Comparison of ENCODE assay signal across 24 mouse cellular contexts in genomic region chr3:58320812-58321211, GRCm38 (mm10).
DNase-seq lines count a peak whose midpoint lies in the region; ATAC-seq and TF ChIP-seq lines count a peak whose summit lies in the region.
"Had no signal": no experiment of that assay in that cellular context is flagged by ENCODE, and none has a peak within 500 bp of the region (broad histone marks: within the 10 kb centered on the region; RNA-seq: fewer than 3 reads in every experiment).

No protein-coding gene starts in this region.

- no peaks in the 10 kb centered on the region for H3K79me3 ChIP-seq in C2C12 (ENCODE audit: low read depth)

- TF ChIP-seq CTCF in C2C12 (IDR thresholded peaks at IDR 0.05; ENCODE audit: control insufficient read depth, insufficient read depth, insufficient read length): no peak
- no peak for TF ChIP-seq CTCF in stomach, postnatal 0 days (IDR thresholded peaks at IDR 0.05; ENCODE audit: low read depth)

- no peaks in the 10 kb centered on the region for H3K4me1 ChIP-seq in stomach, postnatal 0 days (replicated peaks; ENCODE audit: control insufficient read depth, insufficient read depth)
- H3K4me1 ChIP-seq: forebrain, embryonic 10.5 days; forebrain, embryonic 13.5 days; heart, embryonic 12.5 days; heart, embryonic 15.5 days; hindbrain, embryonic 12.5 days; hindbrain, embryonic 15.5 days had no signal

- H3K9me3 ChIP-seq in stomach, postnatal 0 days (ENCODE audit: control insufficient read depth, low read length): no peaks in the 10 kb centered on the region
- H3K9me3 ChIP-seq: forebrain, embryonic 10.5 days; forebrain, embryonic 13.5 days; heart, embryonic 12.5 days; heart, embryonic 15.5 days; hindbrain, embryonic 12.5 days; hindbrain, embryonic 15.5 days had no signal

- H3K27ac ChIP-seq in stomach, postnatal 0 days (replicated peaks): no peak overlapping the region
- H3K27ac ChIP-seq: forebrain, embryonic 10.5 days; forebrain, embryonic 13.5 days; heart, embryonic 15.5 days; hindbrain, embryonic 12.5 days; hindbrain, embryonic 15.5 days had no signal

- H3K9ac ChIP-seq in stomach, postnatal 0 days (ENCODE audit: low read length): no peak overlapping the region
- H3K9ac ChIP-seq: forebrain, embryonic 13.5 days; heart, embryonic 12.5 days; heart, embryonic 15.5 days; hindbrain, embryonic 12.5 days; hindbrain, embryonic 15.5 days had no signal

- DNase-seq in testis, postnatal 10 days (ENCODE audit: low spot score): peak; percentile 12
- no peak for DNase-seq in testis, postnatal 14 days (ENCODE audit: low spot score)
- no peak for DNase-seq in stomach, postnatal 0 days (ENCODE audit: low spot score)
- no peak for DNase-seq in kidney, postnatal 36 days
- DNase-seq in cerebellum, adult 8-10 months: no peak
- DNase-seq: adrenal gland, adult 8-10 months; adrenal gland, postnatal 25 days; B cell, adult 2 months; cerebellum, adult 11-12 months; cerebellum, adult 9-10 months; cerebellum, postnatal 14 days; gastrocnemius, postnatal 10 days; gastrocnemius, postnatal 36 days; heart, postnatal 14 days had no signal

- H3K4me2 ChIP-seq in stomach, postnatal 0 days (replicated peaks; ENCODE audit: low read depth): no peak overlapping the region
- H3K4me2 ChIP-seq: forebrain, embryonic 13.5 days; heart, embryonic 12.5 days; heart, embryonic 15.5 days; hindbrain, embryonic 12.5 days; hindbrain, embryonic 15.5 days had no signal

- no peaks in the 10 kb centered on the region for H3K79me2 ChIP-seq in C2C12 (ENCODE audit: control insufficient read depth, insufficient read depth)

- ATAC-seq in stomach, postnatal 0 days (ENCODE audit: low FRiP score, low TSS enrichment): 0 out of 2 replicates have a peak, but pooled peaks have one; percentile 65
- ATAC-seq: activated CD4-positive, CD25-positive, alpha-beta regulatory T cell, adult 4 months; CD4-positive, CD25-positive, alpha-beta regulatory T cell, adult 4 months; forebrain, embryonic 13.5 days; forebrain, embryonic 16.5 days had no signal

- 46% methylated on average over 4 of the region's 4 CpGs for WGBS in stomach, postnatal 0 days

- no peaks in the 10 kb centered on the region for H3K36me3 ChIP-seq in C2C12 (ENCODE audit: control insufficient read depth, insufficient read depth)
- H3K36me3 ChIP-seq in stomach, postnatal 0 days (ENCODE audit: control insufficient read depth, insufficient read depth, low read length): no peaks in the 10 kb centered on the region
- H3K36me3 ChIP-seq: forebrain, embryonic 10.5 days; heart, embryonic 12.5 days; heart, embryonic 15.5 days; hindbrain, embryonic 12.5 days; hindbrain, embryonic 15.5 days had no signal

- no peaks in the 10 kb centered on the region for H3K27me3 ChIP-seq in C2C12 (ENCODE audit: control insufficient read depth, insufficient read depth, insufficient read length)
- no peaks in the 10 kb centered on the region for H3K27me3 ChIP-seq in stomach, postnatal 0 days (ENCODE audit: control insufficient read depth, insufficient read depth, low read length)
- H3K27me3 ChIP-seq: forebrain, embryonic 13.5 days; heart, embryonic 12.5 days; heart, embryonic 15.5 days; hindbrain, embryonic 12.5 days; hindbrain, embryonic 15.5 days had no signal

- no peak overlapping the region for H3K4me3 ChIP-seq in C2C12 (ENCODE audit: insufficient read depth, poor library complexity, severe bottlenecking)
- no peak overlapping the region for H3K4me3 ChIP-seq in stomach, postnatal 0 days (ENCODE audit: low read depth, low read length)
- H3K4me3 ChIP-seq: forebrain, embryonic 10.5 days; forebrain, embryonic 13.5 days; heart, embryonic 12.5 days; heart, embryonic 15.5 days; hindbrain, embryonic 12.5 days; hindbrain, embryonic 15.5 days had no signal

- H3ac ChIP-seq in C2C12 (ENCODE audit: control insufficient read depth, insufficient read length, low read depth): no peak overlapping the region

- no peak for TF ChIP-seq EP300 in stomach, postnatal 0 days (optimal IDR thresholded peaks at IDR 0.05)

TF ChIP-seq in C2C12, 6 proteins besides CTCF, POLR2A, EP300 and RAD21:
- TF ChIP-seq USF1 (IDR thresholded peaks at IDR 0.05; ENCODE audit: low read depth) (no peak), MYOD1 (IDR thresholded peaks at IDR 0.05; ENCODE audit: control insufficient read depth, insufficient read length, low read depth) (peak; percentile 93), MAX (IDR thresholded peaks at IDR 0.05) (no peak), CEBPB (IDR thresholded peaks at IDR 0.05; ENCODE audit: low read depth) (peak; percentile 9)
